Mouse (Mus musculus): ENCODE measurements around the gene Gm11172.
"Not testable (repeated sequence)": the region's sequence is repeated elsewhere in the genome, so short reads cannot be mapped to it uniquely, and the experiment has no call there.

Gene Gm11172

GRCm38 (mm10) chr16:10785371-10786231 is 27.1 kb upstream of the Gm11172 start, which contains the start of gene Socs1:
Gene Socs1, minus strand, starts transcription at chr16:10785536.
- DNase-seq (ENCODE audit: low spot score in 2 of 2), result peak; percentile 89 to 90

DNA sequence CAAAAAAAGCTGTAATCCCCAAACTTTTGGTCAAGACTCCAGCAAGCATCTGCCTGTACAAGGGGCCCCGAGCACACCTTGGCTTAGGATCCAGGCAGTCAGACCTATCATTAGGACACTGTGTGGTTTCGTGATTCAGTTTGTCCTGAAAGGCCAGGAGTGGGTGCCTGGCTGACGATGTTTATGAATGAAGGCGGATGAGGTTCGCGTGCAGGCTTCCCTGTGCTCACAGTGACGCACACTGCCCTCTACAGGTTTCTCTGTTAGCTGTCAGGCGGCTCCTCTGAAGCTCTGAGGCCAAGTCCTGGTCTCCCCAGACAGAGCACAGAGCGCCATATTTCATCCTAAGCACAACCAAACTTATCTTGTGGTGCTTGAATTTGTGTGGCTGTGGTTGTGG is 26.4 kb upstream of the Gm11172 start:
- DNase-seq (ENCODE audit: low spot score in 2 of 2), result peak; percentile 87 to 89

- DNase-seq (ENCODE audit: low spot score in 2 of 2), result no peak
Measured at GRCm38 (mm10) chr16:10786782-10787547, 25.8 kb upstream of the Gm11172 start.

- DNase-seq (ENCODE audit: low spot score in 2 of 2), result no peak
Measured at GRCm38 (mm10) chr16:10787548-10788058, 25.1 kb upstream of the Gm11172 start.

DNA sequence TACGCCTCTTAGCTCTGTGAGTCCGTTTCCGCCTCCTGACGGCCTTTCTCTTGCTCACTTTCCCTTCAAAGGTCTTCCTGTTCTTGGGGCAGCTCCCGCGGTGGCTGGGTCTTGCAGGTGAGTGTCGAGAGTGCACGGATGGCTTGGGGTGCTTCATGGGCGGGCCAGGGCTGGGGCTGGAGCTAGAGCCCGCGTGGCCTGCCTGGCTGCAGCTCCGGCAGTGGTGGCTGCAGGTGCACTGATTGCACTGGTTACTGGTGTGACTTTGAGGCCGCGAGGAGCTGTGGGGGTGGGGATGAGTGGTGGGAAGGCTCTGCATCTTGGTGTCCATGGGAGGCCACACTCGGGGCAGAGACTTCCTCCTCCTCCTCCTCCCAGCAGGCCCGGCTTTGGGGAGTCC is 24.4 kb upstream of the Gm11172 start, which contains the start of gene Tnp2:
TSS of gene Tnp2 (minus strand) at position 390 of the 400 bp plus-strand sequence.
- no peak for DNase-seq (ENCODE audit: low spot score in 2 of 2)

DNA sequence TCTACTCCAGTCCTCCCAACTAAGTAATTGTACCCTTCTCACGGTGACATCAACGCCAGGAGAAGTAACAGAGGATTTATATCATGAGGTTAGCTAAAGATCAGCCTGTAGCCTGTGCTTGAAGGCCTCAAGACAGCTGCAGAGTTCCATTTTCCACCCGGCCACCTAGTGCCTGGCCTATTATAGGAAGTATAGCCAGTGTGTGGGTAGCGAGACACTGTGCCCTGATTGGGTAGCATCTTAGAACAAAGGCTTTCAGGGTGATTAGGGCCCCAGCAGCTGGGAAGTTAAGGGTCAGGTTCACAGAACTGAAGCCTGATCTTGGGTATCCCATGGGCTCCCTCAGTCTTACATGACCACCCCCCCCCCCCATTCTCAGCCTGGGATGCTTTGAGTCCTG is 23.8 kb upstream of the Gm11172 start:
- no peak for DNase-seq (ENCODE audit: low spot score in 2 of 2)

DNA sequence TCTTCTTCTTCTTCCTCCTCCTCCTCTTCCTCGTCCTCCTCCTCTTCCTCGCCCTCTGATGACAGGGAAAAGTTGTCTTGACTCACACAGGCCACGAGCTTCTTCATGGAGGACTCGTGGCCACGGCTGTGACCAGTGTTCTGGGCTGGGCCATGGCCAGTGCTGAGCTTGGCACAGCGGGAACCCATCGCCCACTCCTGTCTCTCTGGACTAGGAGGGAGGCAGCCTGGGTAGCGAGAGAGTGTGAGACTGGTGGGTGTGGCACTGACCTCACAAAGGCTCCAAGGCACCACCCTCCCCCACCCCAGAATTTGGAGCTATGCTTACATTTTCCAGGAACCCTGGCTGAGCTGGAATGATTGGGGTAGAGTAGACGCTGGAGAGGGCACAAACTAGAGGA is 22.0 kb upstream of the Gm11172 start, which contains the start of gene Prm3:
TSS of gene Prm3 (minus strand) at position 213 of the 400 bp plus-strand sequence.
- no peak for DNase-seq (ENCODE audit: low spot score in 2 of 2)

- DNase-seq (ENCODE audit: low spot score in 2 of 2), result no peak
Measured at GRCm38 (mm10) chr16:10796034-10796433, 16.7 kb upstream of the Gm11172 start, which contains the start of gene Prm2. Gene Prm2, minus strand, starts transcription at chr16:10796134.

DNA sequence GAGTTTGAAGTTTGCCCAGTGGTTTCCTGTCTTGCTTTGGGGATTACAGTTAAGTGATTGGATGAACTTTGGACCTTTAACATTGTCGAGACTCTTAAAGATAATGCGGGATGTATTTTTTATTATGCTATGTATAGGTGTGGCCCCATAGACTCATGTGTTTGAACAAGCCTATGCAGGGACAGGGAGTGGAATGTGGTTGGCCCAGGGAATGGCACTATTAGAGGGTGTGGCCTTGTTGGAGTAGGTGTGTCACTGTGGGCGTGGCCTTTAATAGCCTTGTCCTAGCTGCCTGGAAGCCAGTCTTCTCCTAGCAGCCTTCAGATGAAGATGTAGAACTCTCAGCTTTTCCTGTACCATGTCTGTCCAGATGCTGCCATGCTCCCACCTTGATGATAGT is 10.3 kb upstream of the Gm11172 start:
- DNase-seq (ENCODE audit: low spot score in 2 of 2), result not testable (repeated sequence)

- DNase-seq (ENCODE audit: low spot score in 2 of 2), result no peak
Measured at GRCm38 (mm10) chr16:10805789-10806527, 6.8 kb upstream of the Gm11172 start, which contains the start of gene Prm1. Gene Prm1, minus strand, starts transcription at chr16:10805839.

DNA sequence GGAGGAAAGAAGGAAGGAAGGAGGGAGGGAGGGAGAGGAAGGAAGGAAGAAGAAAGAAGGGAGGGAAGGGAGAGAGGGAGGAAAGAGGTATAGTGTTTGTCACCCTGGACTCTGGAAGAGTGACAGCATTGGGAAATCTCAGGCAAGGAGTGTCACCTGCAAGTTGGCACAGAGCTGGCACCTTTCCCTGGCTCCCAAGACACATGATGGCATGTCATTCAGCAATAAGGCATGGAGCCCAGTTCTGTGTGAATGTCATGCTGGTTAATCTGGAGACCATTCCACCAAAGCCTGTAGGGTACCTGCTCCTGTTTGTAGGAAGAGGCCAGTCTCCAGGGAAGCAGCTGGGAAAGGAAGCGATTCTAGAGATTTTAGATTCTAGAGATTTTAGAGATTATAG is 2.3 kb upstream of the Gm11172 start:
- no peak for DNase-seq (ENCODE audit: low spot score in 2 of 2)

DNA sequence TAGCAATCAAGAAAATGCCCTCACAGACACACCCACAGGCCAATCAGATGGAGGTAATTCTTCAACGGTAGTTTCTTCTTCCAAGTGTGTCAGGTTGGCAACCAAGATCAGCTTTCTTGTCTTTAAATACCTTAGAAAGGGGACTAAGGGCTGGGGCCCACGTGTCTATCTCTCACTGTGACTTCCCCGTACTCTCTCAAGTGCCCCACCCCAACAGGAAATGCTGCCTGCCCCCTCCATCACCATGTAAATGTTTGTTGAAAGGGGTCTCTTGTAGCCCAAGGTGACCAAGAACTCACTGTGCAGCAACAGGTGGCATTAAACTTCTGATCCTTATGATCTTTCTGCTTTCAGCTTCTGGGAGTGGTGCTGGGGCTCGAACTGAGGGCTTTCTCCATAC is 1.0 kb downstream of the Gm11172 start:
- DNase-seq (ENCODE audit: low spot score in 2 of 2), result no peak

- DNase-seq (ENCODE audit: low spot score in 2 of 2), result no peak
Measured at GRCm38 (mm10) chr16:10814864-10815263, 2.1 kb downstream of the Gm11172 start.

GRCm38 (mm10) chr16:10818579-10819135 is 5.9 kb downstream of the Gm11172 start:
- no peak for DNase-seq (ENCODE audit: low spot score in 2 of 2)

GRCm38 (mm10) chr16:10819966-10820365 is 7.3 kb downstream of the Gm11172 start:
- no peak for DNase-seq (ENCODE audit: low spot score in 2 of 2)

- DNase-seq (ENCODE audit: low spot score in 2 of 2), result no peak
Measured at GRCm38 (mm10) chr16:10821387-10821786, 8.7 kb downstream of the Gm11172 start.

DNA sequence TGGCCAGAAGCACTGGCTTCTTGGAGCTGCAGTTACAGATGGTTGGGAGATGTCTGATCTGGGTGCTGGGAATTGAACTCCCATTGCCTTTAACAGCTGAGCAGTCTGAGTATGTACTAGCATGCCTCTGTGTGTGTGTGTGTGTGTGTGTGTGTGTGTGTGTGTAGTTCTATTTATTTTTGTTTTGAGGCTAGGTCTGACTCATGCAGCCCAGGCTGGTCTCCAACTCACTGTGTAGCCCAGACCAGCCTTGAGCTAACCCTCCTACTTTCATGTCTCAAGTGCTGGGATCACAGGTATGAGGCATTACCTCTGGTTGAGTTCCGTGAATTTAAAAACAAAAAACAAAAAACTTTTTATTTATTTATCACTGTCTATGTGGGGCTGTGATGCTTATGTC is 11.8 kb downstream of the Gm11172 start:
- no peak for DNase-seq (ENCODE audit: low spot score in 2 of 2)

GRCm38 (mm10) chr16:10825840-10826239 is 13.1 kb downstream of the Gm11172 start:
- no peak for DNase-seq (ENCODE audit: low spot score in 2 of 2)

DNA sequence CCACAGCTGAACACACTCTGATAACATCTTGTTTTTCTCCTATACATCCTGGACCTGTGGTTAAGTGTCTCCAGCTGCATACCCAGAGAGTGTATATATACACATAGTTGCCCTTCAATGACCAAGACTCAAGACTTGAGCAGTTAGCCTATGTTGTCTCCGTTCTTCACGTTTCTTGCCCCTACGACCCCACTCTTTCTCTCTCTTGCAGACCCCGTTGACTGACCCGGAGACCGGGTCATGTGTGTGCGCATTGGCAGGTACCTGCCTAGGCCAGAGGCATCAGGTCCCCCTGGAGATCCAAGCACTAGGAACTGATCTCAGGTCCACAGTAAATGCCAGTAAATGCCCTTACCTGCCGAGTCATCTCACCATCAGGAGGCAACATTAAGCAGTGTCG is 14.6 kb downstream of the Gm11172 start:
- no peak for DNase-seq (ENCODE audit: low spot score in 2 of 2)

GRCm38 (mm10) chr16:10827766-10828460 is 15.2 kb downstream of the Gm11172 start:
- no peak for DNase-seq (ENCODE audit: low spot score in 2 of 2)

DNA sequence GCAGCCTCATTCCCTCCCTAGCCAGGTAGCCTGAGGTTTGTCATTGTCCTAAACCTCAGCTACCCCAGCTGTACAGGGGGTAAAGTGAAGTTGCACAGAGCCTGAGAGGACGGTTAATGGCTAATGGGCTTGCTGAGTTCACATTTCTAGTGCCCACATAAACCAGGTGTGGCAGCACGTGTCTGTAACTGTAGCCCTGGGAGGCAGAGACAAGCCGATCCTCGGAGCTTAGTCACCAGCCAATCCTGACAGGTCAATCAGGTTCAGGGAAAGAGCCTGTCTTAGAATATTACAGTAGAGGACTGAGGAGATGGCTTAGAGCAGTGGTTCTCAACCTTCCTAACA is 15.7 kb downstream of the Gm11172 start:
- DNase-seq (ENCODE audit: low spot score in 2 of 2), result no peak
